Mouse (Mus musculus): ENCODE measurements at regions not wholly inside any gene's neighbourhood (a gene's known extent, or its start where the extent isn't known, plus 50 kb on each side); places are given as distances from the start of the nearest gene placed in this dataset.

GRCm38 (mm10) chr9:14092996-14093442 lies 181.8 kb upstream of the Sesn3 start:
- ATAC-seq (ENCODE audit: insufficient number of reproducible peaks, insufficient read depth, low FRiP score, low read depth) = no peak
- WGBS = 82% methylated on average over 2 of the region's 2 CpGs
- no peaks in the 10 kb centered on the region for H3K9me3 ChIP-seq (ENCODE audit: control insufficient read depth, low read depth, low read length)
- no peaks in the 10 kb centered on the region for H3K27me3 ChIP-seq (ENCODE audit: control insufficient read depth, insufficient read depth, low read length)
- no peak overlapping the region for H3K4me2 ChIP-seq (replicated peaks; ENCODE audit: low read depth, low read length)
- H3K4me3 ChIP-seq (ENCODE audit: low read depth, low read length) = no peak overlapping the region
- no peaks in the 10 kb centered on the region for H3K36me3 ChIP-seq (ENCODE audit: control insufficient read depth, insufficient read depth, low read length)
- no peak overlapping the region for H3K27ac ChIP-seq (ENCODE audit: low read length)
- no peak overlapping the region for H3K9ac ChIP-seq (replicated peaks; ENCODE audit: low read depth, low read length)
- no peaks in the 10 kb centered on the region for H3K4me1 ChIP-seq (ENCODE audit: control insufficient read depth, insufficient read depth, low read length)

DNA sequence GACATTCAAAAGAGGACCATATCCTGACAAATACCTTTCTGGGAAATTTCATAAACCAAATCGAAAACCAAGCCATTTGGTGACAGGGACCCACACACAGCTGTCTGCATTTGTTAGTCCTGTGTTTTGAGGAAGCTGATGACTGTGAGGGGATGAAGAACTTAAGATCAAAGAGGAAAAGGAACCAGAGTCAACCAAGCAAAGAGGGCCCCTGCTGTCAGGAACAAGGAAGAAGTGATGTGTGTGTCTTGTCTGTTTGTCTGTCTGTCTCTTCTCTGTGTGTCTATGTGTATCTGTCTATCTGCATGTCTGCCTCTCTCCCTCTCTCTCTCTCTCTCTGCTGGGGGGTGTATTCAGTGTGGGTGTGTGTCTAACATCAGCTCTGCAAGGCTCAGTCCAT lies 171.3 kb upstream of the Sesn3 start:
- no peak overlapping the region for H3K9ac ChIP-seq (replicated peaks; ENCODE audit: low read depth, low read length)
- no peak overlapping the region for H3K4me3 ChIP-seq (ENCODE audit: low read depth, low read length)
- ATAC-seq (ENCODE audit: insufficient number of reproducible peaks, insufficient read depth, low FRiP score, low read depth) = no peak
- no peak overlapping the region for H3K4me2 ChIP-seq (replicated peaks; ENCODE audit: low read depth, low read length)
- no peak overlapping the region for H3K27ac ChIP-seq (ENCODE audit: low read length)
- H3K27me3 ChIP-seq (ENCODE audit: control insufficient read depth, insufficient read depth, low read length) = no peaks in the 10 kb centered on the region
- whole genome bisulfite sequencing = 72% methylated on average over 1 of the region's 1 CpGs
- no peaks in the 10 kb centered on the region for H3K4me1 ChIP-seq (ENCODE audit: control insufficient read depth, insufficient read depth, low read length)
- H3K9me3 ChIP-seq (ENCODE audit: control insufficient read depth, low read depth, low read length) = no peaks in the 10 kb centered on the region
- H3K36me3 ChIP-seq (ENCODE audit: control insufficient read depth, insufficient read depth, low read length) = no peaks in the 10 kb centered on the region

DNA sequence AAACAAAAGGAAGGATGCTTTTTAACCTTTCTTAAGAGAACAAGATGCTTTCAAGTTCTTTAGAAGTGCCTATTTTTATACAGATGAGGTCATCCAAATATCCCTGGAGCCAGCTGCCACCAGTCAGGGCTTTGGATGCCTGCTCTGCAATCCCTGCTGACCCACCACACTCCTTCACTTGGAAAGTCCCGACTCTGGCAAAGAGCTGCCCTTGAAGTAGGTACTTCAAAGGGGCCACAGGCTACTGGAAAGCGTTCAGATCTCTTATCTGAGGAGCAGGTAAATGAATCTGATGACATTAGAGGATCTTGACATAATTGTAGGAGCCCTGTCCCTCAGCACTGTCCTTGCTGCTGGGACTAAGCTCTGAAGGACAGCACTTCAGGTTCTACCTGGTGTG lies 169.9 kb upstream of the Sesn3 start:
- Histone ChIP-seq H3K4me3 (ENCODE audit: low read depth, low read length) (no peak overlapping the region), H3K4me1 (ENCODE audit: control insufficient read depth, insufficient read depth, low read length) (peaks cover 4% of the 10 kb centered on the region; the same call in 1 of the 2 replicates), H3K9me3 (ENCODE audit: control insufficient read depth, low read depth, low read length) (no peaks in the 10 kb centered on the region), H3K36me3 (ENCODE audit: control insufficient read depth, insufficient read depth, low read length) (no peaks in the 10 kb centered on the region), H3K9ac (replicated peaks; ENCODE audit: low read depth, low read length) (no peak overlapping the region), H3K27me3 (ENCODE audit: control insufficient read depth, insufficient read depth, low read length) (no peaks in the 10 kb centered on the region), H3K4me2 (replicated peaks; ENCODE audit: low read depth, low read length) (no peak overlapping the region), H3K27ac (ENCODE audit: low read length) (no peak overlapping the region)
- ATAC-seq (ENCODE audit: insufficient number of reproducible peaks, insufficient read depth, low FRiP score, low read depth) = no peak
- WGBS = 38% methylated on average over 2 of the region's 2 CpGs

DNA sequence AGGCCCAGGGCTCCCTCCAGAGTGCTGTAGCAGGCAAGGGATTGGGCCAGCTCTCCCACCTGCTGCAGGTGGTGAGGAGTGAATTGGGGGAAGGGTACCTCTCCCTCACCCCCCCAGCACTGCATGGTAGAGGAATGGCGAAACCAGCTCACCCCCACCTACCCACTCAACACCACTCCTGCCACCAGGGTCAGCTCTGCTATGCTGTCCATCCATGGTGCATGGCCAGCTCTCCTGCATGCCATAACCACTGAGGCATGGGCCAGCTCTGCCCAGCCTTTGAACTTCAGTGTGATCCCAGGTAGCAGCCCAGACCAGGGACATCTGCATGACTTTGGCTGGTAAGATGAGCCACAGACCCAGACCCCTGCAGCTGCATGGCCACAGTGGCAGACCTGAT lies 168.5 kb upstream of the Sesn3 start:
- peaks cover 4% of the 10 kb centered on the region; the same call in 1 of the 2 replicates for H3K4me1 ChIP-seq (ENCODE audit: control insufficient read depth, insufficient read depth, low read length)
- no peak overlapping the region for H3K4me2 ChIP-seq (replicated peaks; ENCODE audit: low read depth, low read length)
- H3K9ac ChIP-seq (replicated peaks; ENCODE audit: low read depth, low read length) = no peak overlapping the region
- no peaks in the 10 kb centered on the region for H3K9me3 ChIP-seq (ENCODE audit: control insufficient read depth, low read depth, low read length)
- H3K4me3 ChIP-seq (ENCODE audit: low read depth, low read length) = no peak overlapping the region
- H3K36me3 ChIP-seq (ENCODE audit: control insufficient read depth, insufficient read depth, low read length) = no peaks in the 10 kb centered on the region
- no peak overlapping the region for H3K27ac ChIP-seq (ENCODE audit: low read length)
- WGBS = 91% methylated on average over 1 of the region's 1 CpGs
- no peaks in the 10 kb centered on the region for H3K27me3 ChIP-seq (ENCODE audit: control insufficient read depth, insufficient read depth, low read length)
- no peak for ATAC-seq (ENCODE audit: insufficient number of reproducible peaks, insufficient read depth, low FRiP score, low read depth)

DNA sequence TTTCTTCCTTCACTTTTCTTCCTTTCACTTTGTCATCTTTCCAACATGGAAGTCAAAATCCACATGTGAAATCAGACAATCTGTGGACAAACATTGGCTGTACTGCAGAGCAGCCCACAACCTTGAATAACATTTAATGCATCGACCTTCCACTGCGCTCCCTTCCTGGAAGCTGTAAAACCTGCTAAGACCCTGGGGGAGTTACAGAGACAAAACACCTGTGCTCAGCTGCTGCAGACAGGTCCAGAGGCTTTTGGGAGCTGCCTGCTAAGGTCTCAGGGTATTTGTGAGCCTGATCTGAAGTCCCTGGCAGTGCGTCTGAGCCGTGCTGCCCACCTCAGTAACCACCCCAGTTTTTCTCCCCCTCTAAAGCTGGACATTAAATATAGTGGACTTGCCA lies 166.1 kb upstream of the Sesn3 start:
- no peaks in the 10 kb centered on the region for H3K36me3 ChIP-seq (ENCODE audit: control insufficient read depth, insufficient read depth, low read length)
- peaks cover 4% of the 10 kb centered on the region; the same call in 1 of the 2 replicates for H3K4me1 ChIP-seq (ENCODE audit: control insufficient read depth, insufficient read depth, low read length)
- no peak overlapping the region for H3K4me2 ChIP-seq (replicated peaks; ENCODE audit: low read depth, low read length)
- 38% methylated on average over 4 of the region's 4 CpGs for WGBS
- peak overlapping the region; percentile 13; the same call in 1 of the 2 replicates for H3K27ac ChIP-seq (ENCODE audit: low read length)
- no peaks in the 10 kb centered on the region for H3K9me3 ChIP-seq (ENCODE audit: control insufficient read depth, low read depth, low read length)
- ATAC-seq (ENCODE audit: insufficient number of reproducible peaks, insufficient read depth, low FRiP score, low read depth) = peak; percentile 54; the same call in 1 of the 2 replicates
- no peaks in the 10 kb centered on the region for H3K27me3 ChIP-seq (ENCODE audit: control insufficient read depth, insufficient read depth, low read length)
- no peak overlapping the region for H3K9ac ChIP-seq (replicated peaks; ENCODE audit: low read depth, low read length)
- H3K4me3 ChIP-seq (ENCODE audit: low read depth, low read length) = no peak overlapping the region

- no peaks in the 10 kb centered on the region for H3K36me3 ChIP-seq (ENCODE audit: control insufficient read depth, insufficient read depth, low read length)
- H3K9ac ChIP-seq (replicated peaks; ENCODE audit: low read depth, low read length) = no peak overlapping the region
- H3K9me3 ChIP-seq (ENCODE audit: control insufficient read depth, low read depth, low read length) = no peaks in the 10 kb centered on the region
- no peak for ATAC-seq (ENCODE audit: insufficient number of reproducible peaks, insufficient read depth, low FRiP score, low read depth)
- WGBS = 63% methylated on average over 4 of the region's 4 CpGs
- H3K27me3 ChIP-seq (ENCODE audit: control insufficient read depth, insufficient read depth, low read length) = no peaks in the 10 kb centered on the region
- no peak overlapping the region for H3K4me2 ChIP-seq (replicated peaks; ENCODE audit: low read depth, low read length)
- H3K4me1 ChIP-seq (ENCODE audit: control insufficient read depth, insufficient read depth, low read length) = peaks cover 4% of the 10 kb centered on the region; the same call in 1 of the 2 replicates
- H3K27ac ChIP-seq (ENCODE audit: low read length) = peak overlapping the region; percentile 13; the same call in 1 of the 2 replicates
- no peak overlapping the region for H3K4me3 ChIP-seq (ENCODE audit: low read depth, low read length)
These were observed 165.4 kb upstream of the Sesn3 start for GRCm38 (mm10) chr9:14109492-14109891.

GRCm38 (mm10) chr9:14111713-14112112 lies 163.2 kb upstream of the Sesn3 start:
- WGBS = 20% methylated on average over 2 of the region's 2 CpGs
- Histone ChIP-seq H3K9me3 (ENCODE audit: control insufficient read depth, low read depth, low read length) (no peaks in the 10 kb centered on the region), H3K9ac (replicated peaks; ENCODE audit: low read depth, low read length) (no peak overlapping the region), H3K36me3 (ENCODE audit: control insufficient read depth, insufficient read depth, low read length) (no peaks in the 10 kb centered on the region), H3K27ac (ENCODE audit: low read length) (no peak overlapping the region), H3K4me3 (ENCODE audit: low read depth, low read length) (no peak overlapping the region), H3K27me3 (ENCODE audit: control insufficient read depth, insufficient read depth, low read length) (no peaks in the 10 kb centered on the region), H3K4me2 (replicated peaks; ENCODE audit: low read depth, low read length) (no peak overlapping the region), H3K4me1 (ENCODE audit: control insufficient read depth, insufficient read depth, low read length) (peaks cover 4% of the 10 kb centered on the region; the same call in 1 of the 2 replicates)
- ATAC-seq (ENCODE audit: insufficient number of reproducible peaks, insufficient read depth, low FRiP score, low read depth) = no peak

- 52% methylated on average over 3 of the region's 3 CpGs for WGBS
- no peaks in the 10 kb centered on the region for H3K4me1 ChIP-seq (ENCODE audit: control insufficient read depth, insufficient read depth, low read length)
- ATAC-seq (ENCODE audit: insufficient number of reproducible peaks, insufficient read depth, low FRiP score, low read depth) = no peak
- no peak overlapping the region for H3K4me2 ChIP-seq (replicated peaks; ENCODE audit: low read depth, low read length)
- no peak overlapping the region for H3K27ac ChIP-seq (ENCODE audit: low read length)
- H3K9ac ChIP-seq (replicated peaks; ENCODE audit: low read depth, low read length) = no peak overlapping the region
- H3K27me3 ChIP-seq (ENCODE audit: control insufficient read depth, insufficient read depth, low read length) = no peaks in the 10 kb centered on the region
- no peak overlapping the region for H3K4me3 ChIP-seq (ENCODE audit: low read depth, low read length)
- no peaks in the 10 kb centered on the region for H3K36me3 ChIP-seq (ENCODE audit: control insufficient read depth, insufficient read depth, low read length)
- H3K9me3 ChIP-seq (ENCODE audit: control insufficient read depth, low read depth, low read length) = no peaks in the 10 kb centered on the region
These were observed 159.3 kb upstream of the Sesn3 start for GRCm38 (mm10) chr9:14115521-14115920.

- Histone ChIP-seq H3K4me2 (replicated peaks; ENCODE audit: low read depth, low read length) (no peak overlapping the region), H3K4me3 (ENCODE audit: low read depth, low read length) (no peak overlapping the region), H3K4me1 (ENCODE audit: control insufficient read depth, insufficient read depth, low read length) (no peaks in the 10 kb centered on the region), H3K9me3 (ENCODE audit: control insufficient read depth, low read depth, low read length) (no peaks in the 10 kb centered on the region), H3K9ac (replicated peaks; ENCODE audit: low read depth, low read length) (no peak overlapping the region), H3K36me3 (ENCODE audit: control insufficient read depth, insufficient read depth, low read length) (no peaks in the 10 kb centered on the region), H3K27ac (ENCODE audit: low read length) (no peak overlapping the region), H3K27me3 (ENCODE audit: control insufficient read depth, insufficient read depth, low read length) (no peaks in the 10 kb centered on the region)
- WGBS = 71% methylated on average over 8 of the region's 8 CpGs
- ATAC-seq (ENCODE audit: insufficient number of reproducible peaks, insufficient read depth, low FRiP score, low read depth) = no peak
These were observed 158.6 kb upstream of the Sesn3 start for GRCm38 (mm10) chr9:14116097-14116840.
